Mouse (Mus musculus) activated CD4-positive, CD25-positive, alpha-beta regulatory T cell, adult 4 months (primary cell): ENCODE measurements around the gene Peak1. TPM values are rescaled to one million over a fixed set of nuclear protein-coding genes. Genes with fewer than 3 reads are reported as not detected.

ENCODE experiments used
- ATAC-seq: one replicate; pipeline ENCODE4 v1.8.0; 2017
- polyA plus RNA-seq, 2 experiments: library from polyadenylated mRNA; unstranded; fragments of 100-300 nt; shearing (Covaris generic); gene quantifications; one replicate each; pipeline ENCODE4 v1.2.1; 2017

Gene Peak1
- polyA plus RNA-seq, 2 experiments from 2014 or later = 13.4 to 15.3 TPM

DNA sequence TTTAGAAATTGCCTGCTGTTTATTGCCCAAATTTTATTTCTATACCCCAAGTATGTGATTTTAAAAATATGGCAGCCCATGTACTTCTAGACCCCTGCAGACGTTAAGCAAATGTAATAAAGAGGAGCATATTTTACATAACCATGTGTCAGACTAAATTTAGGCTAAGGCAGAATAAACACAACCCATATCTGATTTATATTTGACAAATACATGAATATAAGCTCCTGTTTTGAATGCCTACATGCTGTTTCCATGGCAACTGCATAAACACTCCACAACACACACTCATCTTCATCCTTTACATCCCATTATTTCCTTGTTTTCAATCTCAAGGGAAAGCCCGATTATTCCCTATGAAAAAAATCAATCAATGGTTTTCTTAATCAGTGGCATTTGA, 108.8 kb downstream of the Peak1 start:
- ATAC-seq = no peak

- ATAC-seq = no peak
Observed at GRCm38 (mm10) chr9:56304526-56304925, 113.3 kb downstream of the Peak1 start.

DNA sequence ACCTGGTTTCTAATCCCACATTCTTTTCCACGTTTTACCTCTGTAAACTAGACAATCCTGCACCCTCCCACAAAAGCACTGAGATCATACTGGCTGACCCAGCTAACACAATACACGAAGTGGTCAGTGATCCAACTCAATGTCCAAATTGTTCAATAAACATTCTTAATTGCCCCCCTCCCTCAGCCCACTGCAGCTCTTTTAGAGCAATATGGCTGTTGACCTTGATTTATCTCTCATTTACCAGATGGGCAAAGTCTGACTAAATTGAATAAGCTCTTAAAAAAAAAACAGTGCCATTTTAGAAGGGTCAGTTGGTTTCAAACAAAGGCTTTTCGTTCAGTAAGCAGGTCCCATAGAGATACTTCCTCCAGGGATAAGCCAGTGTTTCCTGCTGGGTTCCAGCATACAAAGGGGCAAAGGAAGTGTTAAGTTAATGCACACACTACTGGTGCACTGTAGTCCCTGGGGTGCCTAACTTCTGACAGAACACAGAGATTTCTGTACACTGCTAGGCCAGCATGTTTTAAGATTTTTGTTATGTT, 114.9 kb downstream of the Peak1 start:
- no peak for ATAC-seq

DNA sequence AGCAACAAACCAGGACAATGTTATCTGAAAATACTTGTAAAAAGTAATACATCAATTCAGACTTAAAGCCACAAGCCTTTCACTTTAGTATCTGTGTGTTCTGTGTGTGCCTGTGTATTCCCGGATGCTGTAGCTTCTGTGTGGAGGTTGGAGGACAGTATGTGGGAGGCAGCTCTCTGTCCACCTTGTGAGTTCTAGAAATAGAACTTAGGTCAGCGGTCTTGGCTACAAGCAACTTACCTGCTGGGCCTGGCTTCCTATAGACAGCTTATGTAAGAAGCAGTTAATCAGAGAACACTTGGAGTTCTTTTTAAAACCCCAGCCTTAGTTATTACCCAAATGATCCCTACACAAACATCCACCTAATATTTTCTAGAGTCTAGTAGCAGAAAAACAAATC, 127.8 kb downstream of the Peak1 start:
- ATAC-seq = no peak

- ATAC-seq = no peak
Observed at GRCm38 (mm10) chr9:56282481-56282880, 135.4 kb downstream of the Peak1 start.

DNA sequence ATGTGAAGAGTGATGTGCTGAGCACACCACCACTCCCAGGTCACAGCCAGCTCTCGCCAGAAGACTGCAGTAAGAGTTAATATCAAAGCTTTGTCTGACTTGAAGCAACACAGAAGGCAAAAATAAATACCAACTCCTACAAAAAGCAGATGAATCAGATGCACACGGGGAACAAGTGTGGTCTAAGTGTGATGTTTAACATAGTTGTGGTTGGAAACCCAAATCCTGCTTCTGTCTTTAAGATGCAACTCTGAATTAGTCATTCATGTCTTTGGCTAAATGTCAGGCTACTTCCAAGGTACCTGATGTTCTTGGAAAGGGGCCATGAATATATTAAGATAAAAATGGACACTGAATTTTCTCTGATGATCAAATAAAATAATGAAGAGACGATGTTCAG, 144.3 kb downstream of the Peak1 start:
- no peak for ATAC-seq

DNA sequence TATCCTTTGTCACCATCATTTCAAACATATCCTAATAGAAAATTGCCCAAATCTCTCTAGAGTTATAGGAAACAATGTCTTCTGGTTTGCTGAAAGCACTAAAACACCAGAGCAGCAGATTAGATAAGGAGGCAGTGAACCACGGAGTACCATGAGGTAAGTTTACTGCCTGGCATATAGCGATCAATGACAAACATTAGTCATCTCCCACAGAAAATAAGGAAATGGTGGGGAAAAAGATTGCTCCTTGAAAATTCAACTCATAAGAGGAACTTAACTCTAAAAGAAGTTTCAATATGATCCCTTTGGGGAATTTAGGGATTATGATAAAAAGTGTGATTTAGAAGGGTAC, 145.6 kb downstream of the Peak1 start:
- ATAC-seq = no peak

- no peak for ATAC-seq
Observed at GRCm38 (mm10) chr9:56271326-56272246, 146.3 kb downstream of the Peak1 start.

GRCm38 (mm10) chr9:56269101-56269500, 148.8 kb downstream of the Peak1 start:
- no peak for ATAC-seq

DNA sequence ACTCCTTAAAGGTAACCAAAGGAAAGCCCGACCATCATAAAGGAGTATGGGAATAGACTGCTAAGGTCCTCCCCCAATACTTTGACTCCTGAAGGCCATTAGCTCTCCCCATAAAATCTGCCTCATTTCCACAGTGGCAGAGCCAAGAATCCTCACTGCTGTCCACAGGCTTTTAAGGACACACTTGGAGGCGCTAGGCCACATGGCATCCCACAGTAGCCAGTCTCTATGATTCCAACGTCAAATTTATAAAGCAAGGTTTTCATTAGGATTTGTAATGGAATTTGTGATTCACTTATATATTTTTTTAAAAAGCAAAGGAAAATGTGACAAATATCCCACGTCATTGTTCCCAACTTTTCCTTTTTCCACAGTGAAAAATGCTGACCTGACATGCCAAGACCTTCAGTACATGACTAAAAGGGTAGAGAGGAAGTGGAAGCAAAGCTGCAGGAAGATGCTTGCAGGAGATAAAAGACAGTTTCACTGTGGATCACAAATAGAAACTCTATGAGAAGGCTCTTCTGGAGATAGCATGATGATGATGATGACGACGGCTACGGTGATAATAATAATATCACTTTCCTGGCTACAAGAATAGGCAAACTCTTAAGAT, 151.6 kb downstream of the Peak1 start:
- ATAC-seq = no peak

GRCm38 (mm10) chr9:56265460-56266199, 152.2 kb downstream of the Peak1 start:
- no peak for ATAC-seq

DNA sequence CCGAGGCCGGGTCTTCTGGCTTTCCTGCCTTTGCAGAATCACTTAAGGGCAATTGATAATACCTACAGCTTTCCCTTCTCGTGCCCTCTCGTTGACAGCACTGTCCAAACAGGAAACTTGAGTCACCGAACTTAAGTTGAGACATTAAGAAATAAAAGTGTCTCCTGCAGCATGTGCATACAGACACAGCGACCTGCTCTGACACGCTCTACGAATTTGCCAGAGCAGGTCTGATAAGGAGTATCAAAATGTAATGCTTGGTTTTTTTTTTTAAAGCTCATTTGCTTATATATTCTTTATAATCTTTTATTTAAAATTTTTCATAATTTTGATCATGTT, 152.9 kb downstream of the Peak1 start:
- ATAC-seq = peak; percentile 37

GRCm38 (mm10) chr9:56264308-56265021, 153.4 kb downstream of the Peak1 start:
- peak; percentile 82 for ATAC-seq

- no peak for ATAC-seq
Observed at GRCm38 (mm10) chr9:56263055-56263454, 154.8 kb downstream of the Peak1 start.

DNA sequence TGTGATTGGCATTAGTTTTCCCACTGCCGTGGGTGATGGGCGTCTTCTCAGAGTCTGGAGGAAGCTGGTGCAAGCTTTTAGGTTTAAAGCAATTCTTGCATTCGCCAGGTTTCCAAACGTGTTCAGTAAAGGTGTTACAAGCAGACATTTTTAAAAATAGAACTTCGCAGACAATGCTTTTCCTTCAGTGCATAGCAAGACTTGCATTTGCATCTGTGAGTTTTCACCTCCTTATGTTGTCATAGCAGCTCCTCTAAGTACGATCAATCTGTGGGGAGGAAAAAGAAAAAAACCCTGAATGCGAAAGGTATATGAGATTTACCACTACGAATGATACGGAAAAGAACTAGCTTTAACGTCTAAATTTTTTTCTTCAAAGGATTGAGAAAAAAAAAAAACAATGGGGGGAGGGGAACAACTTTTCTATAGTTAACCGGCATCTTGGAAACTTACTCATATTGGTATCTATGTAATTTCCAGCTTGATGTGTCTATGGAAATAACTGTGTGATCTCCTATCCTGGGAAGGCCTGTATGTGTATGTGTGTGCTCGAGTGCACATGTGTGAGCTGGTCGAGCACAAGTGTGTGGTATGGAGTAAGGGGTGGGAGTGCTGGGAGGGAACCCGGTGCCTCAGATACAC, 157.3 kb downstream of the Peak1 start:
- ATAC-seq = no peak

DNA sequence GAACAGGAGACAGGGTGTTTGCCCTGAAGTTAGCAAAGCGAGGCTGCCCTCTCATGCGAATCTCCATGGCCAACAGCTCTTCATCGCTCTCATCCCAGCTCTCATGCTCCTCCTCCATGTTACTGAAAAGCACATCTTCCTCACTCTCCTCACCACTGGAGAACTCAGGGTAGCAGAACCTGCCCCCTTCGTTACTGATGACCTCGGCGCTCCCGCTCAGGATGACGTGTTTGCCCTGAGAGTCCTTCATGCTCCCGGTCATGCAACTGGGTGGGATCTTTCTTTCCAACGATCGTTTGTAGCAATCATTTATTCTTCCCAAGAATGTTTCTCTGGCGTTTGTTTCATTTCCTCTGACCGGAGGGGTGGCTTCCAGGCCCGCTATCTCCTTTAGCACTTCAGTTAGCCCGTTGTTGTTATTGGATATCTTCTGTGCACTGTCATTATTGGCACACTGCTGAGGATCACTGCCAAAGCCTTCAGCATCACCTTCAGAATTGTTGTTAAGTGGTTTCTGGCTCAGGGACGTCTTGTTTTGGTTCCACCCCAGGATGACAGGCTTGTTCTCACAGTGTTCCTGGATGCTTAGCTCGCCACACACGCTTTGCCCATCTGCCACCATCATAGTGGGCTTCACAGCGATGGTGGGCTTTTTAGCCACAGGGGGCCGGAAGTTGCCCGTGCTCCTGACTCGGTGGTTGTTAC, 157.9 kb downstream of the Peak1 start:
- no peak for ATAC-seq

GRCm38 (mm10) chr9:56258261-56258790, 159.5 kb downstream of the Peak1 start:
- peak; percentile 79 for ATAC-seq

DNA sequence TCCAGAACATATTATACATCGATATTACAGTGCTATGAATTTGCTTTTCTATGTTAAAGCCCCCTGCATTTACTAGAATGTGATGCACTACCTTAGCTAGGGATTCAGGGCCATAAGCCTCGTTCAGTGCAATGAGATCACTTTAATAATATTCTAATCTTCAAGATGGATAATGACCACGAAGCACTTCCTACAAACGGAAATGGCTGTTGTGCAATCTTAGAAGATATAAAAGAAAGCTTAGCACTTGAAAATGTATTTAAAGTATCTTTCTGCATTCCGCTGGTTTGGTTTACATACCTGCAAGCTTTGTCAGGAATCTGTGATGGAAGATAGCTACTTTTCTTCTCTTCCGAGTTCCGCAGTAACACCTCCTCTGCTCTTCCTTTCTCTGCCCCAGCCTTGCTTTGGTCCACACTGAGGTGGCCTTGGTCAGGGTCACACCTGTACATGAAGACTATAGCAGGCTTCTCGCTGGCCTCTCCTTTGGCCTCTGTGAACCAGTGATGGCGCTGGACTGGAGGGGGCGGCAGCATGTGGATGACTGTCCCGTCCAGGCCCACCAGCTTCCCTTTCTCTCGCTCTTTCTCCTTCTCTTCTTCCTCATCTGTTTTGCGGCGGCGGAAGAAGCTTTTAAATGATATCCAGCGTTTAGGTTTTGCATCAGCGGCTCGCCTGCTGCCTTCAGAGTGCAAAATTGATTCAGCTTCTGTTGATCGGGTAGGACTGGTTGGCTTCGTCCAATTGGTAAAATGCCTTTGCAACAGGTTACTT, 160.5 kb downstream of the Peak1 start:
- ATAC-seq = no peak

GRCm38 (mm10) chr9:56255676-56256432, 162.0 kb downstream of the Peak1 start:
- ATAC-seq = no peak

DNA sequence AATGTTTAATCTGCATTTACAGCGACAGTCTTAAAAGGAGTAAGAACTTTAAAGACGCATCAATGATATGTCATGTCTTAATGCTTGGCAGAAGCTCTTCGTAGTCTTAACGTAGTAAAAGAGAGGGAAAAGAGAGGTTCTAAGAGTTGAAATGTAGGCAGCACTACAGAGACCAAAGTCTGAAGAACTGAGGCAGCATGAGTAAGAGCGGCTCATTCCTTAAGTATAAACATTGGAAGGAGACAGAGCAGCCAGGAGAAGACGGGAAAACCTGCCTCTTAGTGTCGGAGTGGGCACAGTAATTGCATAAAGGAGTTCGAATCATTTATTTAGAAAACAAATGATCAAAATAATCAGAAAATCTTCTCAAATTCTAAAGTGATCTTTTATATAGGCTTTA, 173.5 kb downstream of the Peak1 start:
- ATAC-seq = no peak
